Mouse (Mus musculus) heart, postnatal 10 days (tissue): ENCODE results near the gene Dusp23. TPM values are rescaled to one million over a fixed set of nuclear protein-coding genes. Genes with fewer than 3 reads are reported as not detected.

Source experiments
- DNase-seq, 2 experiments: peaks; one replicate each; pipeline ENCODE4 v3.0.0; 2021
- intact Hi-C: fragments of 180-260 bp; cut with DNase I; formaldehyde crosslinking; loops from one replicate; pipeline ENCODE4 v1.15.1; 2025
- total RNA-seq, 2 experiments: library from RNA; stranded (reverse); gene quantifications; 2 replicates each; pipeline ENCODE4 v1.2.3; 2021

Dusp23 gene
- total RNA-seq, 2 experiments from 2014 or later: 6.3 to 6.8 TPM

- intact Hi-C loops: no loop called here
- DNase-seq: no peak
Measured at GRCm38 (mm10) chr1:172626306-172626705, 6.5 kb downstream of the Dusp23 start.

- no peak for DNase-seq
- intact Hi-C loops: no loop called here
Measured at GRCm38 (mm10) chr1:172624081-172624480, 8.7 kb downstream of the Dusp23 start.

GRCm38 (mm10) chr1:172623599-172623998 is 9.2 kb downstream of the Dusp23 start:
- DNase-seq: no peak
- intact Hi-C loops: no loop called here

DNA sequence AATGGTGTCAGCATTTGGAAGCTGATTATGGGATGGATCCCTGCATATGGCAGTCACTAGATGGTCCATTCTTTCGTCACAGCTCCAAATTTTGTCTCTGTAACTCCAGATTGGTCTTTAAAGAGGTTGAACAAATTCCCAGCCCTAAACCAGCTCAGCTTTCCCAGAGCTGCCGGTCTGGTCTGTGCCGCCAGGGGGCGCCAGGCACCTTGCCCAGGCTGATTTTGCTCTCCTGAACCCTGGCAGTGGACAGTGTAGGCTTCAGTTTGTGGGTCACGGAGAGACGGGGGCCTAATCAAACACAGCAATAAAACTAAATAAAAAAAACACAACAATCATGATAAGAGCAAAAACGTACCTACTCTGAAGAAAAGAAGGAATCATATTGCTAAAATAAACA is 13.5 kb downstream of the Dusp23 start:
- intact Hi-C loops: loop anchor here (1.0 to 5.0 kb wide), 2 partner anchors 14 to 207 kb away; no protein-coding TSS in a partner anchor
- DNase-seq: peak; percentile 76 to 84

DNA sequence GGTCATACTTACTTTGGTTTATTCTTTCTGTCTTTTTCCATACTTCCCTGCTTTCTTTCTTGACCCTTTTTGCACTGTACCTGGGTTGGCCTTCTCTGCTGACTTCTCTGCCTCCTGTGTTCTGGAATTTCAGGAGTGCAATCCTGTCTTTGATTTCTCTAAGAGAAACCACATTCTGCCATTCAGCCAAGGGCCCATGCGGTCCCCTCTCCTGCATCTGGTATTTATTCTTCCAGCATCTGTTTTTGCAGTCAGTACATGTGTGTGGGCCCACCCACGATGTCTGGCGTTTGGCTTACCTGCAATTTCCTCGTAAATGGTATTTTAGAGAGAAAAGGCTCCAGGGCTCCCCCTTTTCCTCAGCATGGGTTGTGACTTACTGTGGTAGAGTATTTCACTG is 14.6 kb downstream of the Dusp23 start:
- intact Hi-C loops: loop anchor here (5.0 kb wide), 1 partner anchor 206 kb away; no protein-coding TSS in a partner anchor
- DNase-seq: no peak

DNA sequence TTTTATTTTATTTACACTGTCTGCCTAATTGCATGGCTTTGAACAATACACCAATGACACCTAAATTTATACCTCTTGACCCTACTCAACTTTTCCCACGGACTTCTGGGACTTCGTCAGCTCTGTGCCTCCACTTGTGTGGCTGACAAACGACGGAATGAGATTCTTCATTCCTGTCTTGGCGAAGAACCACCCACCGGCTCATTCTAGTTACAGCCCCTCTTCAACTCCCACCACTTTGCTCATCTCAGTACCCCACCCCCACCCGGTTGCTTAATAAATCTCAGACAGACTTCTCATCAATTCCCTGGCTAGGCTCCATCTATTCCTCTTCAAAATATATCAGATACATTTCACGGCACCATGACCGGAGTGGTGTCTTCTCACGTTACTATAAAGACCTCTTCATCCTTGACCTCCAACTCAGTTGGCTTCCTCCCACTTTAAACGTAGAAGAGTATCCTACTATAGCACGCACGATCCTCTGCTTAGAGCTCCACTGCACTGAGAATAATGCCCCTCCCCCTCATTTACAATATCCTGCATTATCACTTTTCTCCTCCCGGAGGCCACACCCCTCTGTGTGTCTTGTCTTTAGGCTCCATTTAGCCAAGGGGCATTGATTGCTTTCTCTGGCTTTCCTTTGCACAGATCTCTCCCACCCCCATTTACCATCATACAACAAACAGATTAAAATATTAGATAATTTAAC is 15.2 kb downstream of the Dusp23 start:
- DNase-seq: no peak
- intact Hi-C loops: loop anchor here (5.0 kb wide), 1 partner anchor 205 kb away; no protein-coding TSS in a partner anchor

DNA sequence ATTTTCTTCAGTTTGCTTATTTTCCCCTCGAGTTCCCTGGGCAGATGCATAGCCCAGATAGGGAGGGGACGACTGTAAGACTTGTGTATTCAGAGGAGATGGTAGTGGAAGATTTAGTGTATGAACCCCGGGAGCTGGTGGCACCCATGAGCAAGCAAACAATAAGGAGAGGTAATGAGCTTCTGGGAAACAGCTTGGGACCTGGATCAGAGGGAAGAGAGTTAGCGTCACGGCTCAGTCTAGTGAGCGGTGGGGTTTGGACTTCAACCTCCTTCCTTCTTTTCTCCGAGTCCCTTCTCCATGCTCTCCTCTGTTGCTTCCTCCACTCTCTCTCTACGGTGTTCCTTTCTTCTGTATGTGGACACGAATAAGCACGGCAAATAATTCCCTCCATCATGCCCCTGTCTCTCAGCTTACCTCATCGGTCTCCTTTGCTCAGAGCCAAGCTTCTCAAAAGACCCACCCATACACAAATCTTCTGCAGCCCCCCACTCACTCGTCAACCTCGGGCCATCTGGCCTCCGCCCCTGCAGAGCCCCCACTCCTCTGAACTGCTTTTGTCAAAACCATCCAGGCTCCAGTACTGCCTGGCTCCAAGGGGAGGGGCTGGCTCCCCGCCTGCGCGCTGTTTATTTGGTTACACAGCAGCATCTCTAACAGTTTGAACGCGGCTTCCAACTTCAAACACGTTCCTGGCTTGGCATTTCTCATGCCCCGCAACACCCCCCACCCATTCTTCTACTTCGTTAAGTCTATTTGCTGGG is 16.0 kb downstream of the Dusp23 start:
- DNase-seq: no peak
- intact Hi-C loops: loop anchor here (5.0 kb wide), 1 partner anchor 204 kb away; no protein-coding TSS in a partner anchor

- no peak for DNase-seq
- intact Hi-C loops: loop anchor here (5.0 kb wide), 1 partner anchor 203 kb away; no protein-coding TSS in a partner anchor
Measured at GRCm38 (mm10) chr1:172615412-172615811, 17.4 kb downstream of the Dusp23 start.

DNA sequence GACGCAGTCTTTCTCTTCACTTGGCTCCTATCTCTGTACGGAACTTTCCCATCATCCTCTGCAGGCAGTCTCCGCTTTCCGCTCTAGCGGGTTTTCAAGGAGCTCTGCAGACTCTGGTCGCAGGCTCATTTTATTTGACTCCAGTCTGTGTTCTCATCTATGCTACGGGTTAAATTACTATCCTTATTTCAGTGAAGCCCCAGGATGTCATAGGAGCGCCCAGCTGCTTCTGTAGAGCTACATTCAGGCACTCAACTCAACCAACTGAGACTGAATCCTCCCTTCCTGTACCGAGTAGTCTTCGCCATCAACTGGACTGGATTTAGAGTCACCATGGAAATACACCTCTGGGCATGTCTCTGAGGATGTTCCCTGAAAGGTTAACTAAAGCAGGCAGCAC is 18.1 kb downstream of the Dusp23 start:
- no peak for DNase-seq
- intact Hi-C loops: loop anchor here (5.0 kb wide), 2 partner anchors 52 to 202 kb away; no protein-coding TSS in a partner anchor

- intact Hi-C loops: loop anchor here (1.0 to 5.0 kb wide), 2 partner anchors 50 to 84 kb away; no protein-coding TSS in a partner anchor
- DNase-seq: peak; percentile 16 to 26
Measured at GRCm38 (mm10) chr1:172612745-172613144, 20.0 kb downstream of the Dusp23 start.

DNA sequence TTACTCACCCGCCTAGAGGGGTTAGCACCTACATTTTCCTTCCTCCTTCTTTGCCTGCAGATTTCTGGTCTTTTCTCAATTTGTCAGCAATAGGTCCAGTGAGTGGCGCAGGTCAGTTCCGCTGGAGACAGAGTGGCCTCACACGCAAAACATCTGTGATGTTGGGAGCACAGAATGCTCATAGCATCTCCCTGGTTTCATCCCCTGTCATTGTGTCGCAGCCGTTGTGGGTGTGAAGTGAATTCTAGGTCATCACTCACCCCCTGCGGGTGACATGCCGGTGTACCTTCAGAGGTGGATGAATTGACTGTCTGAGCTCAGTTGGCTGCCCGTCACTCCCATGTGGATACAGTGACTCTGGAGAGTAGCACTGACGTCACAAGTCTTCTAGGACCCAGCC is 21.5 kb downstream of the Dusp23 start:
- intact Hi-C loops: loop anchor here (5.0 kb wide), 1 partner anchor 49 kb away; no protein-coding TSS in a partner anchor
- DNase-seq: no peak

GRCm38 (mm10) chr1:172602326-172602725 is 30.4 kb downstream of the Dusp23 start, which contains the start of gene Fcrl6:
TSS of gene Fcrl6 (minus strand) at chr1:172602551.
- DNase-seq: no peak
- intact Hi-C loops: no loop called here

GRCm38 (mm10) chr1:172594495-172594894 is 38.3 kb downstream of the Dusp23 start:
- intact Hi-C loops: no loop called here
- peak; percentile 39 to 67 for DNase-seq

- DNase-seq: no peak
Measured at GRCm38 (mm10) chr1:172593956-172594355, 38.8 kb downstream of the Dusp23 start.

DNA sequence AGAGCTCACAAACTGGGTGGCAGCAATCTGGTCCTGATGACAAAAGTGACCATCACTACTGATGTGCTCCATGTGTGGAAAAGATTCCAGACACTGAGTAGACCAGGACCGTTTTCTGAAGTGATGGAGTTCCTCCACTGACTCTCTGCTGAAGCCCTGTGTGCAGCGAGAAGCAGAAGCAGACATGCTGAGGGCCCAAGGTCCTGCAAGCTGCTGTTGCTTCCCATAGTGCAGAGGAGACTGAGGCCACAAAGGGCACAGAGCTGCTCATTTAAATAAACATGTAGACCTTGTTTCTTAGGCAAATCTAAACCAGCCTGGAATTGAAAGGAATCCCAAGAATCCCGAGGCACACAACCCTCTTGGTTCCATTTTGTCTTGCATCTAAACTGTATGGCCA is 39.4 kb downstream of the Dusp23 start:
- no peak for DNase-seq
- intact Hi-C loops: no loop called here

More at GRCm38 (mm10) chr1:172593956-172594355, 38.8 kb downstream of the Dusp23 start:
- intact Hi-C loops: no loop called here

- peak; percentile 32 to 38 for DNase-seq
- intact Hi-C loops: no loop called here
Measured at GRCm38 (mm10) chr1:172590385-172590784, 42.4 kb downstream of the Dusp23 start, which contains the start of gene Slamf8. TSS of gene Slamf8 (minus strand) at chr1:172590568.

- intact Hi-C loops: no loop called here
- no peak for DNase-seq
Measured at GRCm38 (mm10) chr1:172585612-172586567, 46.9 kb downstream of the Dusp23 start.

DNA sequence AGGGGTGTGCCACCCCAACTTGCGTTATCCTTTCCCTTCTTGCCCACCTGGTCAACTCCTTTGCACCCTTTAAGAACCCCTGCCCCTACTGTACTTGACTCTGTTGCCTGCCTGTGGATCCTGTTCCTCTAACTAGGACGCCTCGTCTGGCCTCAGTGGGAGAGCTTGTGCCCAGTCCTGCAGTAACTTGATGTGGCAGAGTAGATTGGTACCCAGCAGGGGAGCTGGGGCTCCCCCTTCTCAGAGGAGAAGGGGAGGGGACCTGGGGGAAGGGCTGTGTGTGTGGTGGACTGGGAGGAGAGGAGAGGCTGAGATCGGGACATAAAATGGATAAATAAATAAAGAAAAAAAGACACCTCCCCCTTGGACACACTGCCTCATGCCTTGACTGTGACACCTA is 47.7 kb downstream of the Dusp23 start:
- intact Hi-C loops: no loop called here
- no peak for DNase-seq

- no peak for DNase-seq
- intact Hi-C loops: no loop called here
Measured at GRCm38 (mm10) chr1:172584271-172584670, 48.5 kb downstream of the Dusp23 start.

GRCm38 (mm10) chr1:172582436-172582835 is 50.3 kb downstream of the Dusp23 start:
- no peak for DNase-seq

More at GRCm38 (mm10) chr1:172582436-172582835, 50.3 kb downstream of the Dusp23 start:
- intact Hi-C loops: no loop called here
